In genomic region chr10:81541363-81541762, GRCm38 (mm10) we compare ENCODE assay signal across 9 mouse cellular contexts. TPM values are rescaled to one million over a fixed set of nuclear protein-coding genes. Genes with fewer than 3 reads are reported as not detected.
DNase-seq lines count a peak whose midpoint lies in the region; ATAC-seq and TF ChIP-seq lines count a peak whose summit lies in the region.
"Had no signal": no experiment of that assay in that cellular context is flagged by ENCODE, and none has a peak within 500 bp of the region (broad histone marks: within the 10 kb centered on the region; RNA-seq: fewer than 3 reads in every experiment).

No protein-coding gene starts in this region.

- no peak overlapping the region for H3K4me3 ChIP-seq in heart, embryonic 10.5 days
- no peak overlapping the region for H3K4me3 ChIP-seq in liver, adult 2 months (ENCODE audit: insufficient read depth, low read depth, low read length)
- H3K4me3 ChIP-seq in heart, embryonic 16.5 days (ENCODE audit: low read length) = no peak overlapping the region
- H3K4me3 ChIP-seq in neural tube, embryonic 15.5 days (replicated peaks) = no peak overlapping the region

- 0 out of 2 replicates have a peak overlapping the region, but pooled peaks have one; percentile 13 for H3K27ac ChIP-seq in heart, embryonic 10.5 days
- peak overlapping the region; percentile 52 for H3K27ac ChIP-seq in liver, adult 2 months (replicated peaks; ENCODE audit: insufficient read depth, low read depth, low read length)
- no peak overlapping the region; the same call in 1 of the 2 replicates for H3K27ac ChIP-seq in heart, embryonic 16.5 days (ENCODE audit: low read length)
- no peak overlapping the region for H3K27ac ChIP-seq in neural tube, embryonic 15.5 days (replicated peaks)

- H3K79me2 ChIP-seq in liver, adult 2 months (ENCODE audit: control insufficient read depth, insufficient read depth, low read length) = peaks cover 74% of the 10 kb centered on the region

- no peak for TF ChIP-seq CTCF in liver, adult 2 months (IDR thresholded peaks at IDR 0.05; ENCODE audit: low read depth, low read length)

- no peaks in the 10 kb centered on the region for H3K27me3 ChIP-seq in heart, embryonic 10.5 days (ENCODE audit: insufficient read depth, poor library complexity, severe bottlenecking)
- no peaks in the 10 kb centered on the region for H3K27me3 ChIP-seq in liver, adult 2 months (ENCODE audit: control insufficient read depth, insufficient read depth, low read length)
- H3K27me3 ChIP-seq in heart, embryonic 16.5 days (ENCODE audit: control insufficient read depth, insufficient read depth, low read length) = no peaks in the 10 kb centered on the region
- H3K27me3 ChIP-seq in neural tube, embryonic 15.5 days (replicated peaks) = no peaks in the 10 kb centered on the region

- H3K4me2 ChIP-seq in heart, embryonic 16.5 days (ENCODE audit: low read depth, low read length) = no peak overlapping the region
- no peak overlapping the region for H3K4me2 ChIP-seq in neural tube, embryonic 15.5 days

- no peaks in the 10 kb centered on the region for H3K9me3 ChIP-seq in heart, embryonic 10.5 days
- no peaks in the 10 kb centered on the region for H3K9me3 ChIP-seq in heart, embryonic 16.5 days (replicated peaks; ENCODE audit: control insufficient read depth, low read length)
- no peaks in the 10 kb centered on the region for H3K9me3 ChIP-seq in neural tube, embryonic 15.5 days (replicated peaks)

- 79% methylated on average over 5 of the region's 5 CpGs for WGBS in heart, embryonic 10.5 days
- WGBS in liver, adult 2 months = 30% methylated on average over 5 of the region's 5 CpGs
- 71% methylated on average over 5 of the region's 5 CpGs for WGBS in heart, embryonic 16.5 days
- WGBS in neural tube, embryonic 15.5 days = 91% methylated on average over 5 of the region's 5 CpGs

- peaks cover 45% of the 10 kb centered on the region for H3K4me1 ChIP-seq in heart, embryonic 10.5 days
- H3K4me1 ChIP-seq in liver, adult 2 months (ENCODE audit: control insufficient read depth, insufficient read depth, low read length) = peaks cover 34% of the 10 kb centered on the region
- H3K4me1 ChIP-seq in heart, embryonic 16.5 days (ENCODE audit: control insufficient read depth, insufficient read depth, low read length) = peaks cover 36% of the 10 kb centered on the region
- H3K4me1 ChIP-seq in neural tube, embryonic 15.5 days = peaks cover 40% of the 10 kb centered on the region

- DNase-seq in heart, embryonic 10.5 days (ENCODE audit: low spot score) = no peak
- no peak for DNase-seq in heart, postnatal 10 days
- DNase-seq in liver, adult 2 months (ENCODE audit: extremely low read depth, low read depth, low spot score) = no peak
- DNase-seq in liver = no peak
- DNase-seq in layer of hippocampus, adult 9-11 months = no peak
- DNase-seq: layer of hippocampus, postnatal 36 days had no signal

- peaks cover 36% of the 10 kb centered on the region for H3K36me3 ChIP-seq in heart, embryonic 10.5 days
- no peaks in the 10 kb centered on the region for H3K36me3 ChIP-seq in liver, adult 2 months (ENCODE audit: control insufficient read depth, insufficient read depth, low read length)
- H3K36me3 ChIP-seq in heart, embryonic 16.5 days (ENCODE audit: control insufficient read depth, insufficient read depth) = no peaks in the 10 kb centered on the region
- H3K36me3 ChIP-seq in neural tube, embryonic 15.5 days = peaks cover 4% of the 10 kb centered on the region; the same call in 1 of the 2 replicates

- no peak for ATAC-seq in heart, embryonic 16.5 days (replicated peaks; ENCODE audit: extremely low read depth, insufficient read depth, low FRiP score)
- ATAC-seq in neural tube, embryonic 15.5 days (ENCODE audit: low FRiP score) = no peak
- no peak for ATAC-seq in activated CD4-positive, CD25-positive, alpha-beta regulatory T cell, adult 4 months

- peak overlapping the region; percentile 41 for H3K9ac ChIP-seq in liver, adult 2 months (ENCODE audit: low read depth, low read length)
- peak overlapping the region; percentile 2; the same call in 1 of the 2 replicates for H3K9ac ChIP-seq in heart, embryonic 16.5 days (ENCODE audit: low read length)
- 0 out of 2 replicates have a peak overlapping the region, but pooled peaks have one; percentile 11 for H3K9ac ChIP-seq in neural tube, embryonic 15.5 days (replicated peaks)

- TF ChIP-seq POLR2A in liver, adult 2 months (IDR thresholded peaks at IDR 0.05; ENCODE audit: extremely low read depth, insufficient read depth, low read length) = no peak

- intact Hi-C loops in heart, postnatal 10 days (cut with DNase I) = loop anchor here (5.0 kb wide), 1 partner anchor 154 kb away; the partner anchor contains the start of gene Gm48552

RNA-seq across cellular contexts. Expression of gene Gna11, which starts 3.6 kb away (rescaled TPM):
- 73.2 and 79.1 TPM in 2 replicates for polyA plus RNA-seq in heart, embryonic 10.5 days (2016; fragmentation: Nextera tagmentation; extraction: Ambion mirVana)
- 10 to 100 TPM; 59.2 to 60.6 TPM for total RNA-seq in heart, postnatal 10 days (2021)
- 20.7 and 27.3 TPM in 2 replicates for total RNA-seq in liver, adult 2 months (2014; rRNA removed)
- polyA plus RNA-seq in liver, adult 2 months (2012; rRNA removed) = 61.6 and 64.2 TPM in 2 replicates
- 57.4 and 59.7 TPM in 2 replicates for polyA plus RNA-seq in heart, embryonic 16.5 days (2015; fragmentation: Nextera tagmentation; extraction: Ambion mirVana)
- 91.1 and 102 TPM in 2 replicates for polyA plus RNA-seq in neural tube, embryonic 15.5 days (2015; fragmentation: Nextera tagmentation; extraction: Ambion mirVana)
- 10 to 100 TPM; 21.7 to 24.5 TPM for polyA plus RNA-seq in activated CD4-positive, CD25-positive, alpha-beta regulatory T cell, adult 4 months (2017; shearing (Covaris generic))

RNA-seq across cellular contexts. Expression of gene Gna15, which starts 17.3 kb away (rescaled TPM):
- polyA plus RNA-seq in heart, embryonic 10.5 days (2016; fragmentation: Nextera tagmentation; extraction: Ambion mirVana) = 2.8 and 4.8 TPM in 2 replicates
- total RNA-seq in heart, postnatal 10 days (2021) = under 1 TPM; 0.60 to 0.74 TPM
- total RNA-seq in liver, adult 2 months (2014; rRNA removed) = 0.94 and 1.1 TPM in 2 replicates
- polyA plus RNA-seq in liver, adult 2 months (2012; rRNA removed) = 0.31 and 0.64 TPM in 2 replicates
- 1.1 and 1.3 TPM in 2 replicates for polyA plus RNA-seq in heart, embryonic 16.5 days (2015; fragmentation: Nextera tagmentation; extraction: Ambion mirVana)
- 1.7 and 2.6 TPM in 2 replicates for polyA plus RNA-seq in neural tube, embryonic 15.5 days (2015; fragmentation: Nextera tagmentation; extraction: Ambion mirVana)
- polyA plus RNA-seq in activated CD4-positive, CD25-positive, alpha-beta regulatory T cell, adult 4 months (2017; shearing (Covaris generic)) = 10 to 100 TPM; 55.2 to 62.0 TPM

RNA-seq across cellular contexts. Expression of gene Aes, which starts 17.9 kb away (rescaled TPM):
- 467 and 523 TPM in 2 replicates for polyA plus RNA-seq in heart, embryonic 10.5 days (2016; fragmentation: Nextera tagmentation; extraction: Ambion mirVana)
- total RNA-seq in heart, postnatal 10 days (2021) = 100 to 1,000 TPM; 867 to 890 TPM
- 200 and 263 TPM in 2 replicates for total RNA-seq in liver, adult 2 months (2014; rRNA removed)
- polyA plus RNA-seq in liver, adult 2 months (2012; rRNA removed) = 1,785 and 2,016 TPM in 2 replicates
- polyA plus RNA-seq in heart, embryonic 16.5 days (2015; fragmentation: Nextera tagmentation; extraction: Ambion mirVana) = 529 and 769 TPM in 2 replicates
- polyA plus RNA-seq in neural tube, embryonic 15.5 days (2015; fragmentation: Nextera tagmentation; extraction: Ambion mirVana) = 771 and 825 TPM in 2 replicates
- 100 to 1,000 TPM; 120 to 125 TPM for polyA plus RNA-seq in activated CD4-positive, CD25-positive, alpha-beta regulatory T cell, adult 4 months (2017; shearing (Covaris generic))

RNA-seq across cellular contexts. Expression of gene Tle2, which starts 33.0 kb away (rescaled TPM):
- 17.4 and 18.3 TPM in 2 replicates for polyA plus RNA-seq in heart, embryonic 10.5 days (2016; fragmentation: Nextera tagmentation; extraction: Ambion mirVana)
- 10 to 100 TPM in 1 of 2 experiments, 1 to 10 TPM in 1; 8.1 to 11.2 TPM for total RNA-seq in heart, postnatal 10 days (2021)
- total RNA-seq in liver, adult 2 months (2014; rRNA removed) = 3.0 and 7.2 TPM in 2 replicates
- polyA plus RNA-seq in liver, adult 2 months (2012; rRNA removed) = 35.4 and 56.0 TPM in 2 replicates
- 19.5 and 24.5 TPM in 2 replicates for polyA plus RNA-seq in heart, embryonic 16.5 days (2015; fragmentation: Nextera tagmentation; extraction: Ambion mirVana)
- polyA plus RNA-seq in neural tube, embryonic 15.5 days (2015; fragmentation: Nextera tagmentation; extraction: Ambion mirVana) = 41.8 and 49.9 TPM in 2 replicates
- polyA plus RNA-seq in activated CD4-positive, CD25-positive, alpha-beta regulatory T cell, adult 4 months (2017; shearing (Covaris generic)) = 1 to 10 TPM in 1 of 2 experiments, under 1 TPM in 1; 0.78 to 1.5 TPM

RNA-seq across cellular contexts. Expression of gene S1pr4, which starts 41.4 kb away (rescaled TPM):
- 0.46 and 0.83 TPM in 2 replicates for polyA plus RNA-seq in heart, embryonic 10.5 days (2016; fragmentation: Nextera tagmentation; extraction: Ambion mirVana)
- under 1 TPM; 0.86 to 0.87 TPM for total RNA-seq in heart, postnatal 10 days (2021)
- 0.28 and 0.40 TPM in 2 replicates for total RNA-seq in liver, adult 2 months (2014; rRNA removed)
- polyA plus RNA-seq in liver, adult 2 months (2012; rRNA removed) = 1.2 and 1.5 TPM in 2 replicates
- polyA plus RNA-seq in heart, embryonic 16.5 days (2015; fragmentation: Nextera tagmentation; extraction: Ambion mirVana) = 1.5 and 2.1 TPM in 2 replicates
- polyA plus RNA-seq in neural tube, embryonic 15.5 days (2015; fragmentation: Nextera tagmentation; extraction: Ambion mirVana) = 0.69 and 2.1 TPM in 2 replicates
- polyA plus RNA-seq in activated CD4-positive, CD25-positive, alpha-beta regulatory T cell, adult 4 months (2017; shearing (Covaris generic)) = 10 to 100 TPM; 70.0 to 70.7 TPM

Comparison
In these comparisons a context has a peak if more than half of its experiments do, and no peak if none do; other contexts are left out.
1. H3K27ac ChIP-seq: peak in heart, embryonic 10.5 days (single experiment) and liver, adult 2 months (single experiment); none in heart, embryonic 16.5 days (single experiment) and neural tube, embryonic 15.5 days (single experiment).
2. Peak in every context shown above with its lines, with median percentiles within 50 percentile points of each other: H3K9ac ChIP-seq.